10 mouse cellular contexts compared by ENCODE assay signal in genomic region chr8:70137890-70138289, GRCm38 (mm10). TPM values are rescaled to one million over a fixed set of nuclear protein-coding genes. Genes with fewer than 3 reads are reported as not detected.
A peak's percentile ranks its signal among the peaks of the same experiment; 100 is the strongest.
DNase-seq lines count a peak whose midpoint lies in the region; ATAC-seq and TF ChIP-seq lines count a peak whose summit lies in the region.
"Had no signal": no experiment of that assay in that cellular context is flagged by ENCODE, and none has a peak within 500 bp of the region (broad histone marks: within the 10 kb centered on the region; RNA-seq: fewer than 3 reads in every experiment).

No protein-coding gene starts in this region.

- no peak overlapping the region; the same call in 1 of the 2 replicates for H3K9ac ChIP-seq in neural tube, embryonic 11.5 days (ENCODE audit: low read length)
- peak overlapping the region; percentile 74 for H3K9ac ChIP-seq in liver, embryonic 14.5 days (replicated peaks)

- no peaks in the 10 kb centered on the region for H3K27me3 ChIP-seq in cerebellum, adult 2 months (ENCODE audit: control insufficient read depth, insufficient read depth, low read length)
- H3K27me3 ChIP-seq in neural tube, embryonic 11.5 days (ENCODE audit: control insufficient read depth, insufficient read depth, low read length), result no peaks in the 10 kb centered on the region
- H3K27me3 ChIP-seq in liver, embryonic 14.5 days (ENCODE audit: control insufficient read depth, insufficient read depth, low read length), result no peaks in the 10 kb centered on the region

- peaks cover 9% of the 10 kb centered on the region for H3K36me3 ChIP-seq in neural tube, embryonic 11.5 days (ENCODE audit: control insufficient read depth, insufficient read depth, low read length)
- peaks cover 10% of the 10 kb centered on the region for H3K36me3 ChIP-seq in liver, embryonic 14.5 days (replicated peaks; ENCODE audit: control insufficient read depth, insufficient read depth, low read depth)

- TF ChIP-seq EP300 in liver, embryonic 14.5 days (IDR thresholded peaks at IDR 0.05; ENCODE audit: low read depth), result no peak

- no peak overlapping the region for H3K27ac ChIP-seq in cerebellum, adult 2 months (ENCODE audit: insufficient read depth, low read length)
- no peak overlapping the region for H3K27ac ChIP-seq in neural tube, embryonic 11.5 days (ENCODE audit: low read depth, low read length)
- H3K27ac ChIP-seq in liver, embryonic 14.5 days, result no peak overlapping the region

- H3K9me3 ChIP-seq in neural tube, embryonic 11.5 days (ENCODE audit: control insufficient read depth, low read length), result no peaks in the 10 kb centered on the region
- no peaks in the 10 kb centered on the region for H3K9me3 ChIP-seq in liver, embryonic 14.5 days (ENCODE audit: control insufficient read depth, low read length)

- ATAC-seq in neural tube, embryonic 11.5 days (ENCODE audit: insufficient read depth, low FRiP score, low TSS enrichment), result no peak
- no peak for ATAC-seq in liver, embryonic 14.5 days (ENCODE audit: insufficient read depth)
- ATAC-seq in monocyte, adult 5-6 weeks (replicated peaks; ENCODE audit: insufficient number of reproducible peaks, low FRiP score, low TSS enrichment, poor library complexity, severe bottlenecking), result no peak
- ATAC-seq: activated CD4-positive, CD25-positive, alpha-beta regulatory T cell, adult 4 months had no signal

- no peak for DNase-seq in cerebellum, adult 2 months
- DNase-seq in cerebellum, adult 9-11 months, result no peak
- no peak for DNase-seq in neural tube, embryonic 11.5 days (ENCODE audit: low spot score)
- no peak for DNase-seq in neural tube, embryonic 10.5 days (ENCODE audit: extremely low spot score, low spot score)
- DNase-seq in liver, embryonic 14.5 days (ENCODE audit: low read depth in 3 of 3, low spot score in 3 of 3), result no peak
- no peak for DNase-seq in thymus, postnatal 4 days
- no peak for DNase-seq in kidney, adult 11 months
- DNase-seq: lung, postnatal 4 days had no signal

- WGBS in cerebellum, adult 2 months, result 65% methylated on average over 4 of the region's 4 CpGs
- WGBS in neural tube, embryonic 11.5 days, result 77% methylated on average over 4 of the region's 4 CpGs
- WGBS in liver, embryonic 14.5 days (ENCODE audit: insufficient replicate concordance), result 63% methylated on average over 4 of the region's 4 CpGs

- H3K4me1 ChIP-seq in cerebellum, adult 2 months (ENCODE audit: control insufficient read depth, insufficient read depth, low read length), result peaks cover 16% of the 10 kb centered on the region
- H3K4me1 ChIP-seq in neural tube, embryonic 11.5 days (ENCODE audit: control insufficient read depth, insufficient read depth, low read length), result peaks cover 12% of the 10 kb centered on the region
- H3K4me1 ChIP-seq in liver, embryonic 14.5 days (replicated peaks; ENCODE audit: control insufficient read depth in 2 of 2, insufficient read depth in 2 of 2, low read length in 1 of 2), result peaks cover 12 to 19% of the 10 kb centered on the region in 2 experiments

- no peak for TF ChIP-seq CTCF in cerebellum, adult 2 months (IDR thresholded peaks at IDR 0.05; ENCODE audit: borderline replicate concordance, insufficient read depth, low read depth, low read length)
- no peak for TF ChIP-seq CTCF in liver, embryonic 14.5 days (IDR thresholded peaks at IDR 0.05; ENCODE audit: low read depth)

- no peak for TF ChIP-seq POLR2A in cerebellum, adult 2 months (IDR thresholded peaks at IDR 0.05; ENCODE audit: borderline replicate concordance, insufficient read depth, low read length)

- H3K4me2 ChIP-seq in neural tube, embryonic 11.5 days (ENCODE audit: low read depth), result no peak overlapping the region
- peak overlapping the region; percentile 81 for H3K4me2 ChIP-seq in liver, embryonic 14.5 days (ENCODE audit: low read depth)

- H3K4me3 ChIP-seq in cerebellum, adult 2 months (replicated peaks; ENCODE audit: insufficient read depth, low read depth, low read length), result peak overlapping the region; percentile 17
- peak overlapping the region; percentile 72; the same call in 1 of the 2 replicates for H3K4me3 ChIP-seq in neural tube, embryonic 11.5 days (ENCODE audit: low read depth, low read length)
- peak overlapping the region; percentile 87; a peak in 2 of 4 replicates for H3K4me3 ChIP-seq in liver, embryonic 14.5 days (ENCODE audit: insufficient read depth in 1 of 2, low read depth in 2 of 2, low read length in 2 of 2)

RNA-seq across cellular contexts. Expression of gene Rfxank, which starts 1.1 kb away (rescaled TPM):
- 24.8 and 27.5 TPM in 2 replicates for polyA plus RNA-seq in cerebellum, adult 2 months (2012; rRNA removed)
- polyA plus RNA-seq in neural tube, embryonic 11.5 days (2014; fragmentation: Nextera tagmentation; extraction: Ambion mirVana), result 13.0 and 13.3 TPM in 2 replicates
- 5.3 and 6.4 TPM in 2 replicates for polyA plus RNA-seq in liver, embryonic 14.5 days (2012; rRNA removed)
- 6.1 and 7.0 TPM in 2 replicates for polyA plus RNA-seq in liver, embryonic 14.5 days (2014; fragmentation: Nextera tagmentation; extraction: Ambion mirVana)
- 12.5 to 17.9 TPM (median 17.8 TPM) in 3 replicates for total RNA-seq in monocyte, adult 5-6 weeks (2017)

RNA-seq across cellular contexts. Expression of gene Borcs8, which starts 1.4 kb away (rescaled TPM):
- 98.9 and 101 TPM in 2 replicates for polyA plus RNA-seq in cerebellum, adult 2 months (2012; rRNA removed)
- 52.1 and 52.2 TPM in 2 replicates for polyA plus RNA-seq in neural tube, embryonic 11.5 days (2014; fragmentation: Nextera tagmentation; extraction: Ambion mirVana)
- 27.0 and 27.1 TPM in 2 replicates for polyA plus RNA-seq in liver, embryonic 14.5 days (2012; rRNA removed)
- 25.1 and 25.4 TPM in 2 replicates for polyA plus RNA-seq in liver, embryonic 14.5 days (2014; fragmentation: Nextera tagmentation; extraction: Ambion mirVana)
- 60.6 to 63.2 TPM (median 61.3 TPM) in 3 replicates for total RNA-seq in monocyte, adult 5-6 weeks (2017)

RNA-seq across cellular contexts. Expression of gene Mef2b, which starts 1.6 kb away (rescaled TPM):
- polyA plus RNA-seq in cerebellum, adult 2 months (2012; rRNA removed), result 0.38 and 0.43 TPM in 2 replicates
- polyA plus RNA-seq in neural tube, embryonic 11.5 days (2014; fragmentation: Nextera tagmentation; extraction: Ambion mirVana), result 0.39 and 0.58 TPM in 2 replicates
- 0.03 and 0.04 TPM in 2 replicates for polyA plus RNA-seq in liver, embryonic 14.5 days (2012; rRNA removed)
- not detected in 2 replicates for polyA plus RNA-seq in liver, embryonic 14.5 days (2014; fragmentation: Nextera tagmentation; extraction: Ambion mirVana)
- 0.78 to 1.5 TPM in 2 of 3 replicates, not detected in the other for total RNA-seq in monocyte, adult 5-6 weeks (2017)
- polyA plus RNA-seq: activated CD4-positive, CD25-positive, alpha-beta regulatory T cell, adult 4 months had no signal

RNA-seq across cellular contexts. Expression of gene Nr2c2ap, which starts 6.8 kb away (rescaled TPM):
- polyA plus RNA-seq in cerebellum, adult 2 months (2012; rRNA removed), result 19.9 and 20.9 TPM in 2 replicates
- 18.9 and 20.6 TPM in 2 replicates for polyA plus RNA-seq in neural tube, embryonic 11.5 days (2014; fragmentation: Nextera tagmentation; extraction: Ambion mirVana)
- polyA plus RNA-seq in liver, embryonic 14.5 days (2012; rRNA removed), result 9.3 and 11.1 TPM in 2 replicates
- 11.8 and 12.0 TPM in 2 replicates for polyA plus RNA-seq in liver, embryonic 14.5 days (2014; fragmentation: Nextera tagmentation; extraction: Ambion mirVana)
- 6.0 to 12.0 TPM (median 11.1 TPM) in 3 replicates for total RNA-seq in monocyte, adult 5-6 weeks (2017)

RNA-seq across cellular contexts. Expression of gene Ncan, which starts 17.2 kb away (rescaled TPM):
- polyA plus RNA-seq in cerebellum, adult 2 months (2012; rRNA removed), result 13.3 and 15.2 TPM in 2 replicates
- 55.8 and 59.7 TPM in 2 replicates for polyA plus RNA-seq in neural tube, embryonic 11.5 days (2014; fragmentation: Nextera tagmentation; extraction: Ambion mirVana)
- polyA plus RNA-seq in liver, embryonic 14.5 days (2012; rRNA removed), result 0.01 and 0.11 TPM in 2 replicates
- not detected in 2 replicates for polyA plus RNA-seq in liver, embryonic 14.5 days (2014; fragmentation: Nextera tagmentation; extraction: Ambion mirVana)
- not detected in 3 replicates for total RNA-seq in monocyte, adult 5-6 weeks (2017)
- polyA plus RNA-seq: activated CD4-positive, CD25-positive, alpha-beta regulatory T cell, adult 4 months had no signal

Comparison
In these comparisons a context has a peak if more than half of its experiments do, and no peak if none do; other contexts are left out.
1. H3K4me3 ChIP-seq: peak in every context shown above with its lines; median percentile 87 in liver, embryonic 14.5 days; 72 in neural tube, embryonic 11.5 days; 17 in cerebellum, adult 2 months.